Mouse (Mus musculus) stomach, postnatal 0 days (tissue): ENCODE data around the gene Usp28. TPM values are rescaled to one million over a fixed set of nuclear protein-coding genes. Genes with fewer than 3 reads are reported as not detected.

Source experiments
- ATAC-seq: fragments of 200-750 bp; cut with Nextera tagmentation; 2 replicates; pipeline ENCODE4 v1.8.0; 2017; ENCODE audit not compliant: low FRiP score, low TSS enrichment
- DNase-seq: peaks from one replicate; pipeline ENCODE4 v3.0.0-alpha.2; 2016; ENCODE audit warnings: low spot score
- H3K27ac ChIP-seq: fragments of 300-500 bp; sonication (generic); replicated peaks from 2 replicates; pipeline ENCODE4 v1.5.1; 2014; ENCODE audit warnings: mild to moderate bottlenecking, control low read depth
- H3K27me3 ChIP-seq: fragments of 300-500 bp; sonication (generic); 2 replicates; pipeline ENCODE4 v1.6.1; 2014; ENCODE audit warnings: low read length; ENCODE audit not compliant: control insufficient read depth, insufficient read depth
- H3K36me3 ChIP-seq: fragments of 300-500 bp; sonication (generic); 2 replicates; pipeline ENCODE4 v1.6.1; 2014; ENCODE audit warnings: low read length, mixed read lengths; ENCODE audit not compliant: control insufficient read depth, insufficient read depth
- H3K4me1 ChIP-seq: fragments of 300-500 bp; sonication (generic); replicated peaks from 2 replicates; pipeline ENCODE4 v1.6.1; 2014; ENCODE audit warnings: antibody characterized with exemption; ENCODE audit not compliant: control insufficient read depth, insufficient read depth
- H3K4me2 ChIP-seq: fragments of 300-500 bp; sonication (generic); replicated peaks from 2 replicates; pipeline ENCODE4 v1.6.1; 2014; ENCODE audit warnings: low read depth, mild to moderate bottlenecking, control low read depth, moderate library complexity
- H3K4me3 ChIP-seq: fragments of 300-500 bp; sonication (generic); 2 replicates; pipeline ENCODE4 v1.5.1; 2014; ENCODE audit warnings: low read depth, low read length, control low read depth
- H3K9ac ChIP-seq: fragments of 300-500 bp; sonication (generic); 2 replicates; pipeline ENCODE4 v1.6.1; 2014; ENCODE audit warnings: mild to moderate bottlenecking, low read length, control low read depth, mixed read lengths
- H3K9me3 ChIP-seq: fragments of 300-500 bp; sonication (generic); 2 replicates; pipeline ENCODE4 v1.6.1; 2016; ENCODE audit warnings: low read length; ENCODE audit not compliant: control insufficient read depth
- CTCF ChIP-seq: IDR thresholded peaks from 2 replicates; pipeline ENCODE4 v1.5.1; 2016; ENCODE audit warnings: antibody characterized with exemption, low read depth, mild to moderate bottlenecking, moderate library complexity
- EP300 ChIP-seq: optimal IDR thresholded peaks from 2 replicates; pipeline ENCODE3; 2016; ENCODE audit warnings: antibody characterized with exemption
- WGBS: fragments of 180-500 bp; shearing (Covaris S2); extraction: QIAGEN DNeasy Blood & Tissue Kit; methylation state at CpG from one replicate; pipeline ENCODE4 v1.1.7; 2014; 5-methylcytosine and 5-hydroxymethylcytosine counted together
- polyA plus RNA-seq: library from polyadenylated mRNA; unstranded; fragments of >200 nt; fragmentation: Nextera tagmentation; extraction: Ambion mirVana; gene quantifications from 2 replicates; pipeline ENCODE4 v1.2.1, GENCODE M21; 2015

Usp28 gene
- polyA plus RNA-seq, 1 experiment from 2014 or later: 6.6 TPM

- peak overlapping the region; percentile 70 for H3K9ac ChIP-seq
- peak overlapping the region; percentile 68 for H3K4me2 ChIP-seq
- DNase-seq (no peak), ATAC-seq (no peak; the same call in 1 of the 2 replicates)
- peak overlapping the region; percentile 60 for H3K4me3 ChIP-seq
- WGBS: 13% methylated on average over 8 of the region's 8 CpGs
- H3K27me3 ChIP-seq: no peaks in the 10 kb centered on the region
- H3K4me1 ChIP-seq: no peaks in the 10 kb centered on the region; the same call in 1 of the 2 replicates
- TF ChIP-seq EP300 (no peak), CTCF (peak; percentile 16; the same call in 1 of the 2 replicates)
- H3K36me3 ChIP-seq: no peaks in the 10 kb centered on the region
- H3K9me3 ChIP-seq: no peaks in the 10 kb centered on the region
- H3K27ac ChIP-seq: peak overlapping the region; percentile 94
Measured at GRCm38 (mm10) chr9:48984320-48984844, 793 bp upstream of the Usp28 start.

- DNase-seq: no peak
Measured at GRCm38 (mm10) chr9:48985708-48986088, 523 bp downstream of the Usp28 start.

GRCm38 (mm10) chr9:48986616-48987141, 1.5 kb downstream of the Usp28 start:
- WGBS: 42% methylated on average over 7 of the region's 7 CpGs
- Histone ChIP-seq H3K9me3 (no peaks in the 10 kb centered on the region), H3K4me1 (no peaks in the 10 kb centered on the region; the same call in 1 of the 2 replicates), H3K4me3 (no peak overlapping the region), H3K27ac (no peak overlapping the region), H3K27me3 (no peaks in the 10 kb centered on the region), H3K36me3 (no peaks in the 10 kb centered on the region), H3K9ac (no peak overlapping the region), H3K4me2 (0 out of 2 replicates have a peak overlapping the region, but pooled peaks have one; percentile 1)
- DNase-seq (no peak), ATAC-seq (no peak)
- TF ChIP-seq CTCF (no peak), EP300 (no peak)

More at GRCm38 (mm10) chr9:48985708-48986088, 523 bp downstream of the Usp28 start:
- WGBS: under 1% methylated on average over 20 of the region's 20 CpGs
- H3K4me3 ChIP-seq: peak overlapping the region; percentile 60
- H3K27me3 ChIP-seq: no peaks in the 10 kb centered on the region
- no peak for ATAC-seq
- no peak for TF ChIP-seq EP300
- TF ChIP-seq CTCF: no peak
- H3K4me2 ChIP-seq: peak overlapping the region; percentile 90
- H3K9me3 ChIP-seq: no peaks in the 10 kb centered on the region
- peak overlapping the region; percentile 42 for H3K27ac ChIP-seq
- H3K9ac ChIP-seq: peak overlapping the region; percentile 70
- H3K36me3 ChIP-seq: no peaks in the 10 kb centered on the region
- no peaks in the 10 kb centered on the region; the same call in 1 of the 2 replicates for H3K4me1 ChIP-seq

GRCm38 (mm10) chr9:48987201-48988101, 2.3 kb downstream of the Usp28 start:
- ATAC-seq (no peak), DNase-seq (no peak)
- WGBS: 42% methylated on average over 12 of the region's 12 CpGs
- Histone ChIP-seq H3K9ac (no peak overlapping the region), H3K4me1 (no peaks in the 10 kb centered on the region; the same call in 1 of the 2 replicates), H3K4me2 (0 out of 2 replicates have a peak overlapping the region, but pooled peaks have one; percentile 1), H3K9me3 (no peaks in the 10 kb centered on the region), H3K27me3 (no peaks in the 10 kb centered on the region), H3K4me3 (no peak overlapping the region), H3K36me3 (no peaks in the 10 kb centered on the region), H3K27ac (no peak overlapping the region)
- TF ChIP-seq EP300 (no peak), CTCF (no peak)

GRCm38 (mm10) chr9:48991671-48992070, 6.5 kb downstream of the Usp28 start:
- H3K4me1 ChIP-seq: no peaks in the 10 kb centered on the region; the same call in 1 of the 2 replicates

More at GRCm38 (mm10) chr9:48991671-48992070, 6.5 kb downstream of the Usp28 start:
- H3K27ac ChIP-seq: no peak overlapping the region
- no peaks in the 10 kb centered on the region for H3K27me3 ChIP-seq
- ATAC-seq (no peak), DNase-seq (no peak)
- WGBS: 85% methylated on average over 5 of the region's 5 CpGs
- no peaks in the 10 kb centered on the region for H3K9me3 ChIP-seq
- TF ChIP-seq CTCF (no peak), EP300 (no peak)
- H3K4me3 ChIP-seq: no peak overlapping the region
- H3K36me3 ChIP-seq: 0 out of 2 replicates have a peak, but pooled peaks cover 3% of the 10 kb centered on the region
- no peak overlapping the region for H3K9ac ChIP-seq
- no peak overlapping the region for H3K4me2 ChIP-seq
